Mouse (Mus musculus) right cerebral cortex, postnatal 10 days (tissue): ENCODE data around the gene Enpp6.

Experiments used
- DNase-seq, 2 experiments: peaks; one replicate each; pipeline ENCODE4 v3.0.0; 2021; ENCODE audit warnings: low spot score in 2 of 2

Gene Enpp6

DNA sequence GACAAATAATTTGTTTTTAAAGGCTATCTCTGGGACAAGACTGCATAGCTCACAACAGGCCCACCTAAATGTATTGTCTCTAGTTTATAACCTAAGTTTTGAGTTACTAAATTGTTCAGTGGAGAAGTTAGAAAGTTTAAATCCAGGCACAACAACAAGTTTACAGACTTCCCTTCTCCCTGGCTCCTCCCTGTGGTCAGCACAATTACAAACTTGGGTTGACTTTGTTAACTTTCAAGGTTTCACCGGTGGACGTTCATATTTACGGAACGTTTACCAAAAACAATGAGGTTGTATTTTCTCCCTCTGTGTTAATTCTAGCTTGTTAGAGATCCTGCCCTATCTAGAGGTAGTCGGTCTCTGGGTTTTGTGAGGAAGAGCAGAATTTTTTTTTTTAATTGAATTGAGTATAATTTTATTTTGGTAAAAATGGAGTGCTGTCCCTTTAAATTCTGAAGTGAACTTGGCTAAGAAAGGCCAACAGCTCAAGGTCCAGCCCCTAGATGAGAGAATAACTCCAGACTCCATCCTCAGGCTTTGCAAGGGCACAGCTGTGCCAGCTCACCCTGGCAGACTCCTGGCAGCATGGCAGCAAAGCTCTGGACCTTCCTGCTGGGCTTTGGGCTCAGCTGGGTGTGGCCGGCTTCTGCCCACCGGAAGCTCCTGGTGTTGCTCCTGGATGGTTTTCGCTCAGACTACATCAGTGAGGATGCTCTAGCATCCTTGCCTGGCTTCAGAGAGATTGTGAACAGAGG, at the start of gene Enpp6:
TSS of gene Enpp6 (plus strand) at position 502 of the 755 bp plus-strand sequence.
- no peak for DNase-seq

GRCm38 (mm10) chr8:46938218-46938617, 48.5 kb upstream of the Enpp6 start:
- no peak for DNase-seq

DNA sequence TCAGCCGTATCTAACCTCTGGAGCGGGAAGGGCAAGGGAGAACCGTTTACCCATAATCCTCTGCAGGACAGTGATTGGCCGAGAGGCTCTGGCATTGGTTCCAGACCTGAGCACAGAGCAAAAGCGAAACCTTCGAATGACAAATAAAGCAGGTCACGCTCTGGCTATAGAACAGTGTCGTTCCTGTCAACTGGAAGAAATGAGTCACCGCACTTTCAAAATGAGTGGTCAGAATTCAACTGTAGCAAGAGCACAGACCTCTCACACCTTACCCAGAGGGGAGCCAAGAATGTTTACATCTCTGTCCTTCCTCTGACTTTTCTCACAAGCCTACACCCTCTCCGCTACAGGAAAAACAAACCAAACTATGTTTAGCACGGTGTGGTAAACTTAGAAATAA, 45.4 kb upstream of the Enpp6 start:
- DNase-seq = no peak

DNA sequence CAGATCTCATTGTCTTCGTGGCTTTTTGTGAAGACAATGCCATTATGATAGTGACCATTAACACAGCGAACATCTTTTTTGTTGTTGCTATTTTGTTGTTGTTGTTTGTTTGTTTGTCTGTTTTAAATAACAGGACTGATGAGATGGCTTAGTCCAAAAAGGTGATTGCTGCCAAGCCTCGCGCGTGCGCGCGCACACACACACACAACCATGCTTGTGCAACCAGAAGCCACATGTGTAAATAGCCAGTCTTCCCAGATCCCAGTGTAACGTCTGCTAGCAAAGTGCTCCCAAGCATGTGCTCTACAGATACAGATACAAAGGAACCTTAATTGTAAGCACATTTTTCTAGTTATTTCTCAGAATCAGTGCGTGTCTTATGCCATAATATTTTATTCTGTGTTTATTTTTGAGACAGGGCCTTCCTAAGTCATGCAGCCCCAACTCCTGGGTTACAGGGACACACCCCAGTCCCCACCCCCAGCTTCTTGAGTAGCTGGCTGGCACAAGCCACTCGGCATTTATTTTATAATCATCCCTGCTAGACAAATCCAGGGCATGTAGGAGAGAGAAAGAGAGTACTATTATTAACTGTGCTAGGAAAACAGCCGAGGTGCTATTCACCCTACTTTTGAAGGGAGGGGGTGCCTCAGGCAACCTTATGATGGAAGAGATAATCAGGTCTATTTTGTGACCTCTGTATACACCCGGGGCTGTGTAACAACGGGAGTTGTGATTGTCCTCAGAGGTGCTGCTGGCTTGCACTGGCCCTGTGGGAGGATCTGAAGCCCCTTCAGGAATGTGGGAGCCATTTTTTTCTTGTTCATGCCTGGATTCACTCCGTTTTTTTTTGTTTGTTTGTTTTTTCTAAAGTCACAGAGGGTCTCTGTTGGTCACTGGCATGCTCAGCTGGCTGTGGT, 44.7 kb upstream of the Enpp6 start:
- no peak for DNase-seq

DNA sequence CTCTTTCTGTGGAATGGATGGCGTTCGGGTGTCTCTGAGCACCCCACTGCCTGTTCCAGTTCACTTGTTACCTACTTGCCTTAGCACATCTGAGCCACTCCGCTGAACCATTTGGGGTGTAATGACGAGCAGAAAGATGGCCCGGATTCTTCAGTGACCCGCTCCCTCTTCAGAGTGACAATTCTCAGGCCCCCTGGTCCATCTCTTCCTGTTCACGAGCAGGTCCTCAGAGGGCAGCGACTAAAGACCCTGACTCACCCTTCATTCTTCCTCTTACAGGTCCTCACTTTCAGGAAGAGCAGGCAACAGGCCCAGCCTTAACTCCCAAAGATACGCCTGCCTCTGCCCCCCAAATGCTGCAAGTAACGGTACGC, 44.0 kb upstream of the Enpp6 start:
- DNase-seq = no peak

GRCm38 (mm10) chr8:46943337-46943736, 43.4 kb upstream of the Enpp6 start:
- no peak for DNase-seq

DNA sequence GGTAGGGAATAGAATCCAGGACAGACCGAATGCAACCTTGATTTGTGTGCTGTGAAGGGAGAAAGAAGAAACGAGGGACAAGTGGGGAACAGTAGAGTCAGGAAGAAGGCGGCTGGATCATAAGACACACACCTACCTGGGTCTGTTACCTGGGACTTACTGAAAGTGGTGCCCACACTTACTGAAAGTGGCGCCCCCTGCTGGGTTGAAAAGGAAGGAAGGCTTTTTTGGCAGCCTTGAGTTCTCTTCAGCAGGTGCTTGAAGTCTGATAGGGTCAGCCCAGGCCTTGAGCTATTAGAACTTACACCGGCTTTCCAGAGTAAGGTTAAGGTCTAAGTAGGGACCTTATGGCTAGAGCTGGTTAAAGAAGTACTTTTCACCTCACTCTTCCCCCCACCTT, 40.5 kb upstream of the Enpp6 start:
- peak in 1 of 2 experiments; percentile 13 for DNase-seq

GRCm38 (mm10) chr8:46948091-46948757, 38.5 kb upstream of the Enpp6 start:
- DNase-seq = no peak

GRCm38 (mm10) chr8:46953472-46953871, 33.2 kb upstream of the Enpp6 start:
- peak; percentile 68 to 82 for DNase-seq

DNA sequence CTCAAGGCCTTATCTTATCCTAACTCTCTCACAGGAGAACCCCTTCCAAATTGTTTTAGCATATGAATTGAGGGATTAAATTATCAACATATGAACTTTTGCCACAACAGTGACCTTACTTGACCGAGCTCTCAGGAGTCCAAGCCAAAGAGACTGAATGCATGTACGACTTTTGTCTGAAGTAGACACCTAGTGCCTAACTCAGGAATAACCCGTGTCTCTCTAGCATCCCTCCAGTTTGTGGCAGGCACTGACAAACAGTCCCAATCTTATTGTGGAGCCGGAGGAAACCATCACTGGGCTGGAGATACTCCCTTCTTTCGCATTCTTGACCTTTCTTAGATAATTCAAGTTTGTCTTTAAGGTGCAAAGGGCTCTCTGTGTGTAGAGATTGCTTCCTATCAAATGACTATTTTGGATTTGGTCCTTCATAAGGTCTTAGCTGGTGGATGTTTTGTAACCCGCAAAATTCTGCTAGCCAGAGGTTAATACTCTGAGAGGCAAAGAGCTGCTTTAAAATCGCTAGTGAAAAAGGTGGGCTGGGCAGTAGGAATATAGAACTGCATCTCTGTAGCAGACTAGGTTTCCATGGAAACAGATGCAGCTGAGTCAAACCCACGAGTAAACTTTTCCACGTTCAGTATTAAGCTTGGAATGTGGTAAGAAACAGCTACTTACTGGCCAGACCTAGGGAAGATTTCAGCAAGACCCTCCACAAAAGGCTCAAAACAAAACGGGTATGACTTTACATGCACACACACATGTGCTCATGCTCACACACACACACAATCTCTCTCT, 23.9 kb upstream of the Enpp6 start:
- DNase-seq = no peak

GRCm38 (mm10) chr8:46963619-46964145, 23.0 kb upstream of the Enpp6 start:
- no peak for DNase-seq

DNA sequence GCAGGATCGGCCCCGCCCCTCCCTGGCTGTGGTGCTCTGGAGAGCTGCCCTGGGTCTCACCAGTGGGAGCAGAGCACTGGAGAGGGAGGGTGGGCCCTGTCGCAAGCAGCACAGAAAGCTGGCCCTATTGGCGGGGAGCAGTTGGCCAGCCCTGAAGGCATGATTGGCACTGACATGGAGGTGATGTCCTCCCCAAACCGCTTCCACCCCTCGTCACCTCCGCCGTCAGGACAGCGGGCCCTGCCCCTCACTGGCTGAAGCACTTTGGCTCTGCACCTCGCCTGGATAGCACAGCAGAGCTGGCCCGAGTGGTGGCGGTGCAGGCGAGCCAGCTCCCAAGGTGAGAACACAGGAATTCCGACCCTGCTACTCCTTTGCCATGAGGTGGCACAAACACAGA, 20.9 kb upstream of the Enpp6 start:
- DNase-seq = peak in 1 of 2 experiments; percentile 14

DNA sequence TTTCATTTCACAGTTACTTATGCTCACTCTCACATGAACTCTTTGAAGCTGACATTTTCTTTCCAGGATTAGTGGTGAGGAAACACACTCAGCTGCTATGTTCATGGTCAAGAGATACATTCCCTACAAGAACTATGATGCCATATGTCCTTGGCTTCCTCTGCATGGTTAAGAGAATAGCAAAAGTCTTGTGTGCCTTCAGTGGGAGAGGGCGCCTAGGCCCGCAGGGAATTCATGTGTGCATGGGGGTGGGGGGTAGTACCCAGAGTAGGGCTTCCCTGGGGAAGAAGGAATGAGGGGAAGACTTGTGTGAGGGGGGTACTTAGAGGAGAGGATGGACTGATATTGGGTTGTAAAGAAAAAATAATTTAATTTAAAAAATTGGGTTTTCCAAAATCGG, 18.0 kb upstream of the Enpp6 start:
- no peak for DNase-seq

GRCm38 (mm10) chr8:46969386-46969785, 17.3 kb upstream of the Enpp6 start:
- DNase-seq = no peak

DNA sequence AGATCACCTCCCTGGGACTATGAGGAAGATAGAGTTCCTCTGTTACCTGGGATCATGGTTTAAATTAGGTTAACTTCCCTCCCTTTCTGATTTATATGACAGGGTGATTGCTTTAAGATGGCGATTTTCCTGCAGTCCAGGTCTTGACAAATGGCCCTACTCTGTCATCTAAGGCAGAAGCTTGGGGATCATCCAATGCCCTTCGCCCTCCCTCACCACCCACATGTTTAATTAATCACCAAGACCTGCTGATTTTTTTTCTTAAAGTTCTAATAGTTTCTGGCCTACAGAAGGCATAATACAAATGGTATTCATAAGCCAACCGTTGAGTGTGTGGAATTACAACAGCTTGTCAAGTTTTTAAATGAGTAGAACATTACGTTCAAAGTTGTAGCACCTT, 9.3 kb upstream of the Enpp6 start:
- no peak for DNase-seq

DNA sequence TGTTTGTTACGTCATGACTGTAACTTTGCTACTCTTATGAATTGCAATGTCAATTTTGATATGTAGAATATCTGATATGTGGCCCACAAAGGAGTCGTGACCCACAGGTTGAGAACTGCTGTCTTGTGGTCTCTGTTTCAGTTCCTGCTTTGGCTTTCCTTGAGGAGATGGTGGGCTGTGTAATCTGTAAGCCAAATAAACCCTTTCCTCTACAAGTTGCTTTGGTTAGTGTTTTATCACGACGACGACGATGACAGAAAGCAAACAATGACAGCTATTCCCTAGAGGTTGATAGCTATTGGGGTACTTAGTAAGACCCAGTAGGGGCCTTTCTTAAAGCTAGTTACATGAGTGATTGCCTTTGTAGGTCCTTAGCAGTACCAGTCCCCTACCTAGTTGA, 4.5 kb upstream of the Enpp6 start:
- DNase-seq = no peak

- no peak for DNase-seq
Measured at GRCm38 (mm10) chr8:46982770-46983169, 3.9 kb upstream of the Enpp6 start.

DNA sequence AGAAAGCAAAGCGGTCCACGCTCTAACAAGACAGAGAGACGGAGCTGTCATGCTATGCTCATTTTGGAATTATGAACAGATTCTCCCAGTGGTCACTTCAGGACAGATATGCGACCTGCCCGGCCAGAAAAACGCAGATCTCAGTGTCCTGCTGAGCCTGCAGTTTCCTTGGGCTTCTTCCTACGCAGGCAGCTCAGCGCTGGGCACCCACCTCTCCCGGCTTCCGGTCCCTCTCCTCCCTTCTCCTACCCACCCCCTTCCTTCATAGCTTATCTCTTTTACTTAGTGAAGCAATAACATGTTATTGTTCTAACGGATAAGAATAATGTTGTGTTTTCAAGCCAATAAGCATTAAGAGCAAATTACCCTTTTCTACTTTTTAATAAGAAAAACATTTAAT, 2.0 kb upstream of the Enpp6 start:
- no peak for DNase-seq

GRCm38 (mm10) chr8:46988366-46988765, 1.7 kb downstream of the Enpp6 start:
- DNase-seq = no peak

DNA sequence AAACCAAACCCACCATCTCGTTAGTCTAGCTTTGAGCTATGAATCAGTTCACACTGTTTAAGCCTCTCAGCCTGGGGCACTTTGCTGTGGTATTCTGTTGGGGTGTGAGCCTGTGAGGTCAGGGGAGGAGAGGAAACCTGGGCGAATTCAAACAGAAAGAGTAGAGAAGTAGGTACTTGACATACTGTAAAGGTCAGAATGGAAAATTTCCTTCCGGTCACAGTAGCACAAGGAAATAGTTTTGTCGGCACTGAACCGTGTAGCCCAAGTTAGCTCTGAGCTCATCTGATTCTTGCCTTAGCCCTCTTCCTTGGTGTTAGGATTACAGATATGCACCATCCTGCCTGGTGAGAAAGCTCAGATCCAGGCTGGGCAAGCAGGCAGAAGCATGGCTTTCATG, 4.4 kb downstream of the Enpp6 start:
- DNase-seq = no peak

GRCm38 (mm10) chr8:46992579-46992978, 5.9 kb downstream of the Enpp6 start:
- DNase-seq = no peak
